Mouse (Mus musculus) midbrain, embryonic 10.5 days (tissue): ENCODE results near the gene Hmg20a. TPM values are rescaled to one million over a fixed set of nuclear protein-coding genes. Genes with fewer than 3 reads are reported as not detected.

Source experiments
- DNase-seq: peaks from one replicate; pipeline ENCODE4 v3.0.0-alpha.2; 2017; ENCODE audit warnings: low spot score
- H3K27ac ChIP-seq: fragments of 300-500 bp; sonication (generic); replicated peaks from 2 replicates; pipeline ENCODE4 v1.5.1; 2016; ENCODE audit warnings: mild to moderate bottlenecking
- H3K27me3 ChIP-seq: fragments of 300-500 bp; sonication (generic); 2 replicates; pipeline ENCODE4 v1.6.1; 2016; ENCODE audit warnings: low read depth, mild to moderate bottlenecking; ENCODE audit not compliant: poor library complexity, severe bottlenecking
- H3K36me3 ChIP-seq: fragments of 300-500 bp; sonication (generic); 2 replicates; pipeline ENCODE4 v1.6.1; 2016; ENCODE audit warnings: mild to moderate bottlenecking, moderate library complexity
- H3K4me1 ChIP-seq: fragments of 300-500 bp; sonication (generic); 2 replicates; pipeline ENCODE4 v1.6.1; 2016
- H3K4me3 ChIP-seq: fragments of 300-500 bp; sonication (generic); 2 replicates; pipeline ENCODE4 v1.5.1; 2016; ENCODE audit warnings: mild to moderate bottlenecking, moderate library complexity
- H3K9me3 ChIP-seq: fragments of 300-500 bp; sonication (generic); replicated peaks from 2 replicates; pipeline ENCODE4 v1.6.1; 2016; ENCODE audit warnings: mild to moderate bottlenecking
- WGBS: fragments of 180-500 bp; shearing (Covaris S2); methylation state at CpG from one replicate; pipeline ENCODE4 v1.1.7; 2016; 5-methylcytosine and 5-hydroxymethylcytosine counted together
- polyA plus RNA-seq: library from polyadenylated mRNA; unstranded; fragments of >200 nt; fragmentation: Nextera tagmentation; extraction: Ambion mirVana; gene quantifications from 2 replicates; pipeline ENCODE4 v1.2.1, GENCODE M21; 2016

Gene Hmg20a
- polyA plus RNA-seq, 1 experiment from 2014 or later = 62.5 TPM

DNA sequence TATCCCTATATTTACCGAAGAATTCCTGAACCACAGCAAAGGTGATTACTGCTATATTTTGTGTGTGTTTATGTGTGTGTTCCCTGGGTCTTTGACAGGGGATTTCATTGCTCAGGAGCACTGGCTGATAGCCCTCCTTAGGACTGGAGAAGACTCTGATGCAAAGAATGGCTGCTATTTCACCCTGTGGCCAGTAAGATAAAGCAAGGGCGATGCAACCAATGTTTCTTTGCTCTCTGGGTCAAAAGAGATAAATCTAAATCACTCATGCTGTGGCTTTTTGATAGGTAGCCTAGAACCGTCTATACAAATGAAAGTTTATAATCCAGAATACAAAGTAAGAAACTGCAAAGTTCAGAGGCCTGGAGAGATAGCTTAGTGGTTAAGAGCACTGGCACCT, 69.2 kb downstream of the Hmg20a start:
- Histone ChIP-seq H3K36me3 (peaks cover 75% of the 10 kb centered on the region), H3K27me3 (no peaks in the 10 kb centered on the region), H3K4me1 (no peaks in the 10 kb centered on the region), H3K27ac (no peak overlapping the region), H3K9me3 (no peaks in the 10 kb centered on the region), H3K4me3 (no peak overlapping the region)
- WGBS = 92% methylated on average over 3 of the region's 3 CpGs
- no peak for DNase-seq

GRCm38 (mm10) chr9:56492391-56492790, 74.0 kb downstream of the Hmg20a start:
- Histone ChIP-seq H3K9me3 (no peaks in the 10 kb centered on the region), H3K27ac (no peak overlapping the region), H3K27me3 (no peaks in the 10 kb centered on the region), H3K4me1 (peaks cover 21% of the 10 kb centered on the region), H3K36me3 (peaks cover 82% of the 10 kb centered on the region), H3K4me3 (no peak overlapping the region)
- DNase-seq = no peak
- 86% methylated on average over 3 of the region's 3 CpGs for WGBS

GRCm38 (mm10) chr9:56492916-56493315, 74.5 kb downstream of the Hmg20a start:
- WGBS = 81% methylated on average over 1 of the region's 1 CpGs
- H3K27me3 ChIP-seq = no peaks in the 10 kb centered on the region

DNA sequence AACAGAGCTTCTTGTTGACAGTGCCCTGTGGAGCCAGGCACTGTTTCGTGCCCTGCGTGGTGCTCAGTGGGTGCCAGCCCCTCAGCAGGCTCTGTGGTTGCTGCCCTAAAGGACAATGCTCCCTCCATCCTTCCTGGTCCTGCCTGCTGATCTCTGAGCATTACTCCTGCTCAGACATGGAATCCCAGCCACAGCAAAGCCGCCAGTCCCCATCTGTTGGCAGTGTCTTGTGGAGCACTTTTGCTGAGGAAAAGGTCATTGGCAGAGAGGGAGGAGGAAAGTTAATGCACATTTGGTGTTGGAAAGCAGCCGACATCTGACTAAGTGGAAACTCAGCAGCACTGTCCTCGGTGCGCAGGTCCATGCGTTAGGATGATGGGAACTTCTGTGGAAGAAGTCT, 76.7 kb downstream of the Hmg20a start:
- H3K9me3 ChIP-seq = no peaks in the 10 kb centered on the region
- H3K4me1 ChIP-seq = peaks cover 21% of the 10 kb centered on the region
- peaks cover 57% of the 10 kb centered on the region for H3K36me3 ChIP-seq
- H3K4me3 ChIP-seq = no peak overlapping the region
- H3K27me3 ChIP-seq = no peaks in the 10 kb centered on the region
- 46% methylated on average over 7 of the region's 7 CpGs for WGBS
- H3K27ac ChIP-seq = no peak overlapping the region
- no peak for DNase-seq

More at GRCm38 (mm10) chr9:56492916-56493315, 74.5 kb downstream of the Hmg20a start:
- Histone ChIP-seq H3K4me1 (peaks cover 21% of the 10 kb centered on the region), H3K9me3 (no peaks in the 10 kb centered on the region), H3K4me3 (no peak overlapping the region), H3K36me3 (peaks cover 77% of the 10 kb centered on the region), H3K27ac (no peak overlapping the region)
- no peak for DNase-seq

DNA sequence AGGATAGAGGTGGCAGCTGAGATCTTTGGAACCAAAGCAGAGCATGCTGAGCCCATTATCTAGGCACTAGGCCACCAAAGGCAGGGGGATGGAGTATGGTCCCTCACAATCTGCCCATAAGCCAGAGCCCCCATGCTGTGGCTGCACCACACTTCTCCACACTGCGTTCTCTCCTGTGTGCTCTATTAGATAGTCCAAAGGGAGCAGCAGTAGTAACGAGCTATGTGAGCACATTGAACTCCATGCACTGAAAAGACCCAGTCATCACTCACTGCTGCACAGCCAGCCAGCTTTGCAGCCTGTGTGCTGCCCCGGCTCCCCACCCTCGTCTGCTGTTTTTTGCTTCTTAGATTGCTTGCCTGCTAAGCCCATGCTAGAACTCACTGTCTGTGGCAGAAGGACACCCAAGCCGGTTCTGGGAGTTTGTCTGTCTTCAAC, 77.4 kb downstream of the Hmg20a start:
- DNase-seq = no peak
- H3K36me3 ChIP-seq = peaks cover 49% of the 10 kb centered on the region
- no peak overlapping the region for H3K4me3 ChIP-seq
- 46% methylated on average over 5 of the region's 5 CpGs for WGBS
- H3K4me1 ChIP-seq = peaks cover 21% of the 10 kb centered on the region
- H3K27me3 ChIP-seq = no peaks in the 10 kb centered on the region
- no peak overlapping the region for H3K27ac ChIP-seq
- no peaks in the 10 kb centered on the region for H3K9me3 ChIP-seq

DNA sequence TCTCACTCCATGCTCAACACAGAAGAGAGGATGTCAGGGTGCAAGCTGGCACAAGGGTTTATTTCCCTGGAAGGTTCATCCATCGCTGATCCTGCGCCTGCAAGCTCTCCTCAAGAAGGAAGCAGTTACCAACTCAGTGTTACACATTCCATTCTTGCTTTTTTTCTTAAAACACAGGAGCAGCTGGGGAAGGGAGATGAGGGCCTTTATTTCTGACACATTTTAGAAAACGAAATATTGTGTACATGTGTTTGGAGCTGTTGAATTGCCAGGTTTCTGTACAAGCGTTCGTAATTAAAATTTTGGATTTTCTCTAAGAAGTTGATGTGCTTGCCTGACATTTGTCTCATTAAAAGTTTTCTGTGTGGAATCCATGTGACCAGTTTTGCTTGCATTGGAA, 78.2 kb downstream of the Hmg20a start:
- Histone ChIP-seq H3K27me3 (no peaks in the 10 kb centered on the region), H3K4me1 (peaks cover 28% of the 10 kb centered on the region), H3K4me3 (no peak overlapping the region), H3K27ac (no peak overlapping the region), H3K9me3 (no peaks in the 10 kb centered on the region), H3K36me3 (peaks cover 42% of the 10 kb centered on the region)
- no peak for DNase-seq
- 93% methylated on average over 5 of the region's 5 CpGs for WGBS

DNA sequence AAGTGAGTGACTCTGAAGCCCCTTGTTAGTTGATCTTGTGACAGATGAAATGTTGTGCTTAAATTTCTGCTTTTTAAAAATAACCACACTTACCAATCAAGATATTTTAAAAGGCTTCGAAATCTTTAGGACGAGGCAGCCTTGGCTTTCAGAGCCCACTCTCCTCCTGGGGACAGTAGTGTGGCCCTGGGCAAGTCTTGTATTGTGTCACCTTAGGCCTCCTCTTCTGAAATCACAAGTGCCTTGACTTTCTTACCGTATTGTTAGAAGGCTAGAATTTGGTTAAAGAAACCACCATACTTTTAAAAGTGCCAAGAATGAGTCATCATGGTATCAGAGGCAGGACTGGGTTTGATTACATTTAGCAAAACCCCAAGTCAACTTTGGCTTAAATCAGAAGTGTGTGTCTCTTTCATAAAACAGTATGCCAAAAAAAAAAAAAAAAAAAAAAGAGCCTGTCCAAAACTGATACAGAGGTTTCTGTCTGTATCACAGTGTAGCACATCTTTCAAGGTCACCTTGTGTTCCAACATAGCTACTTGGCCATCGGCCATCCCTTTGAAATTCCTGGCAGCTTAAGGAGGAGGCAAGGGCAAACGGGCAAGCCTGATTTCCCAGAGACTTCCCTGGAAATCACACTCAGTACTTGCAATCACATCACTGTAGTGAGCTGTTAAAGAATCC, 78.9 kb downstream of the Hmg20a start:
- WGBS = 86% methylated on average over 5 of the region's 5 CpGs
- Histone ChIP-seq H3K9me3 (no peaks in the 10 kb centered on the region), H3K27ac (no peak overlapping the region), H3K4me1 (peaks cover 36% of the 10 kb centered on the region), H3K36me3 (peaks cover 34% of the 10 kb centered on the region), H3K27me3 (no peaks in the 10 kb centered on the region), H3K4me3 (no peak overlapping the region)
- DNase-seq = no peak

GRCm38 (mm10) chr9:56499324-56500067, 81.1 kb downstream of the Hmg20a start:
- peaks cover 42% of the 10 kb centered on the region for H3K4me1 ChIP-seq
- no peak for DNase-seq
- WGBS = 90% methylated on average over 8 of the region's 8 CpGs
- no peak overlapping the region for H3K4me3 ChIP-seq
- H3K9me3 ChIP-seq = no peaks in the 10 kb centered on the region
- no peak overlapping the region for H3K27ac ChIP-seq
- H3K27me3 ChIP-seq = peaks cover 13% of the 10 kb centered on the region; the same call in 1 of the 2 replicates
- peaks cover 16% of the 10 kb centered on the region for H3K36me3 ChIP-seq

DNA sequence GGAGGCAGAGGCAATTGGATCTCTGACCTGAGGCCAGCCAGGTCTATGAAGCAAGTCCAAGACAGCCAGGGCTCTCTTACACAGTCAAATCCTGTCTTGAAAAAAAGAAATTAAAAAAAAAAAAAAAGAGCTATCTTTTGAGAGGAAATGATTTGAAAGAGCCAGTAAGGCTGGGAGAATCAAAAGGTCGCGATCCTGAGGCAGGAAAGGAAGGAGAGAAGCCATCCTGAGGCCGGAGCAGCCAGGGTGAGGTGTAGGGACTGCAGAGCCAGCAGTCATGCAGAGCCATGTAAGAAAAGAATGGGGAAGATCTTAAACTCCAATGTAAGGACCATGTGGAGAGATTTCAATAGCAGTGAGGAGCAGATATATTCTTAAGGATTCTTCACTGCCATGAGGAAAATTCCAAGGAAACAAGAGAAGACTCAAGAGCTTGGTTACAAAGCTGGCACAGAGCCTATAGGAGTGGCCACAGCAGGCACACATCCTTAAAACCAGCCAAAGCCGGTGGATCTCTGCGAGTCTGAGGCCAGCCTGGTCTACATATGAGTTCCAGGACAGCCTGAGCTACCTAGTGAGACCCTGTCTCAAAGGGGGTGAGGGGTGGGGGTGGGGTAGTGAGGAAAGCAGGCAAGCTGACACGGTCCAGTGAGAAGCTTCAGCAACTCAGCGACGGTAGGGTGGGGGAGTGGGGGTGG, 82.6 kb downstream of the Hmg20a start:
- no peak for DNase-seq
- WGBS = 67% methylated on average over 8 of the region's 8 CpGs
- peaks cover 39% of the 10 kb centered on the region for H3K4me1 ChIP-seq

GRCm38 (mm10) chr9:56501721-56502542, 83.5 kb downstream of the Hmg20a start:
- H3K4me1 ChIP-seq = peaks cover 47% of the 10 kb centered on the region
- H3K4me3 ChIP-seq = no peak overlapping the region
- 50% methylated on average over 10 of the region's 10 CpGs for WGBS
- H3K36me3 ChIP-seq = no peaks in the 10 kb centered on the region
- H3K27ac ChIP-seq = no peak overlapping the region
- H3K9me3 ChIP-seq = no peaks in the 10 kb centered on the region
- DNase-seq = no peak
- H3K27me3 ChIP-seq = peaks cover 25% of the 10 kb centered on the region

More for the DNA sequence above, 82.6 kb downstream of the Hmg20a start:
- Histone ChIP-seq H3K4me3 (no peak overlapping the region), H3K27me3 (peaks cover 24% of the 10 kb centered on the region), H3K36me3 (peaks cover 2% of the 10 kb centered on the region), H3K27ac (no peak overlapping the region), H3K9me3 (no peaks in the 10 kb centered on the region)

GRCm38 (mm10) chr9:56502543-56502971, 84.1 kb downstream of the Hmg20a start:
- H3K9me3 ChIP-seq = no peaks in the 10 kb centered on the region
- peaks cover 53% of the 10 kb centered on the region for H3K4me1 ChIP-seq
- WGBS = 67% methylated on average over 8 of the region's 8 CpGs
- DNase-seq = no peak
- H3K4me3 ChIP-seq = no peak overlapping the region
- no peaks in the 10 kb centered on the region for H3K36me3 ChIP-seq
- H3K27ac ChIP-seq = no peak overlapping the region
- peaks cover 31% of the 10 kb centered on the region for H3K27me3 ChIP-seq
